Mouse (Mus musculus): ENCODE measurements around the gene Gm49355. TPM values are rescaled to one million over a fixed set of nuclear protein-coding genes. Genes with fewer than 3 reads are reported as not detected.
A peak's percentile ranks its signal among the peaks of the same experiment; 100 is the strongest.

Gm49355 gene
- total and polyA plus RNA-seq, 2 experiments = 0.18 TPM; not detected in 1

GRCm38 (mm10) chr14:12344746-12345240 is 61.0 kb downstream of the Gm49355 start:
- Histone ChIP-seq H3K4me1 (ENCODE audit: control insufficient read depth, insufficient read depth, low read length) (no peaks in the 10 kb centered on the region; the same call in 1 of the 2 replicates), H3K27me3 (ENCODE audit: control insufficient read depth, insufficient read depth, low read length) (peaks cover 37% of the 10 kb centered on the region), H3K27ac (replicated peaks; ENCODE audit: insufficient read depth, low read depth, low read length) (no peak overlapping the region), H3K9ac (ENCODE audit: low read depth, low read length) (no peak overlapping the region), H3K79me2 (ENCODE audit: control insufficient read depth, insufficient read depth, low read length) (no peaks in the 10 kb centered on the region), H3K36me3 (ENCODE audit: control insufficient read depth, insufficient read depth, low read length) (no peaks in the 10 kb centered on the region), H3K4me3 (ENCODE audit: insufficient read depth, low read depth, low read length) (no peak overlapping the region)
- TF ChIP-seq POLR2A (IDR thresholded peaks at IDR 0.05; ENCODE audit: extremely low read depth, insufficient read depth, low read length) (no peak), CTCF (IDR thresholded peaks at IDR 0.05; ENCODE audit: low read depth, low read length) (no peak)
- WGBS = 2% methylated on average over 39 of the region's 39 CpGs
- DNase-seq (ENCODE audit: extremely low read depth, low read depth, low spot score) = peak; percentile 27

- Histone ChIP-seq H3K79me2 (ENCODE audit: control insufficient read depth, insufficient read depth, low read length) (no peaks in the 10 kb centered on the region), H3K27me3 (ENCODE audit: control insufficient read depth, insufficient read depth, low read length) (peaks cover 37% of the 10 kb centered on the region), H3K36me3 (ENCODE audit: control insufficient read depth, insufficient read depth, low read length) (no peaks in the 10 kb centered on the region), H3K4me1 (ENCODE audit: control insufficient read depth, insufficient read depth, low read length) (no peaks in the 10 kb centered on the region; the same call in 1 of the 2 replicates), H3K27ac (replicated peaks; ENCODE audit: insufficient read depth, low read depth, low read length) (no peak overlapping the region), H3K4me3 (ENCODE audit: insufficient read depth, low read depth, low read length) (no peak overlapping the region), H3K9ac (ENCODE audit: low read depth, low read length) (no peak overlapping the region)
- no peak for TF ChIP-seq CTCF (IDR thresholded peaks at IDR 0.05; ENCODE audit: low read depth, low read length)
- TF ChIP-seq POLR2A (IDR thresholded peaks at IDR 0.05; ENCODE audit: extremely low read depth, insufficient read depth, low read length) = no peak
- WGBS = 3% methylated on average over 40 of the region's 40 CpGs
- no peak for DNase-seq (ENCODE audit: extremely low read depth, low read depth, low spot score)
Observed at GRCm38 (mm10) chr14:12345241-12345921, 61.6 kb downstream of the Gm49355 start.

GRCm38 (mm10) chr14:12346011-12346864 is 62.5 kb downstream of the Gm49355 start:
- Histone ChIP-seq H3K4me1 (ENCODE audit: control insufficient read depth, insufficient read depth, low read length) (no peaks in the 10 kb centered on the region; the same call in 1 of the 2 replicates), H3K9ac (ENCODE audit: low read depth, low read length) (no peak overlapping the region), H3K79me2 (ENCODE audit: control insufficient read depth, insufficient read depth, low read length) (no peaks in the 10 kb centered on the region), H3K27me3 (ENCODE audit: control insufficient read depth, insufficient read depth, low read length) (peaks cover 33% of the 10 kb centered on the region), H3K27ac (replicated peaks; ENCODE audit: insufficient read depth, low read depth, low read length) (no peak overlapping the region), H3K4me3 (ENCODE audit: insufficient read depth, low read depth, low read length) (no peak overlapping the region), H3K36me3 (ENCODE audit: control insufficient read depth, insufficient read depth, low read length) (no peaks in the 10 kb centered on the region)
- TF ChIP-seq POLR2A (IDR thresholded peaks at IDR 0.05; ENCODE audit: extremely low read depth, insufficient read depth, low read length) (no peak), CTCF (IDR thresholded peaks at IDR 0.05; ENCODE audit: low read depth, low read length) (no peak)
- WGBS = 3% methylated on average over 50 of the region's 50 CpGs
- DNase-seq (ENCODE audit: extremely low read depth, low read depth, low spot score) = no peak

- no peak overlapping the region for H3K4me3 ChIP-seq (ENCODE audit: insufficient read depth, low read depth, low read length)
- WGBS = 5% methylated on average over 26 of the region's 26 CpGs
- TF ChIP-seq POLR2A (IDR thresholded peaks at IDR 0.05; ENCODE audit: extremely low read depth, insufficient read depth, low read length) = no peak
- no peak for TF ChIP-seq CTCF (IDR thresholded peaks at IDR 0.05; ENCODE audit: low read depth, low read length)
- no peaks in the 10 kb centered on the region; the same call in 1 of the 2 replicates for H3K4me1 ChIP-seq (ENCODE audit: control insufficient read depth, insufficient read depth, low read length)
- H3K27me3 ChIP-seq (ENCODE audit: control insufficient read depth, insufficient read depth, low read length) = peaks cover 28% of the 10 kb centered on the region
- H3K36me3 ChIP-seq (ENCODE audit: control insufficient read depth, insufficient read depth, low read length) = no peaks in the 10 kb centered on the region
- DNase-seq (ENCODE audit: extremely low read depth, low read depth, low spot score) = no peak
- no peak overlapping the region for H3K9ac ChIP-seq (ENCODE audit: low read depth, low read length)
- H3K27ac ChIP-seq (replicated peaks; ENCODE audit: insufficient read depth, low read depth, low read length) = no peak overlapping the region
- no peaks in the 10 kb centered on the region for H3K79me2 ChIP-seq (ENCODE audit: control insufficient read depth, insufficient read depth, low read length)
Observed at GRCm38 (mm10) chr14:12346865-12347600, 63.3 kb downstream of the Gm49355 start.

GRCm38 (mm10) chr14:12348089-12348488 is 64.3 kb downstream of the Gm49355 start, which contains the start of gene Fezf2:
Fezf2 (minus strand) TSS chr14:12348189.
- Histone ChIP-seq H3K27me3 (ENCODE audit: control insufficient read depth, insufficient read depth, low read length) (peaks cover 23% of the 10 kb centered on the region), H3K79me2 (ENCODE audit: control insufficient read depth, insufficient read depth, low read length) (no peaks in the 10 kb centered on the region), H3K36me3 (ENCODE audit: control insufficient read depth, insufficient read depth, low read length) (no peaks in the 10 kb centered on the region), H3K4me1 (ENCODE audit: control insufficient read depth, insufficient read depth, low read length) (no peaks in the 10 kb centered on the region; the same call in 1 of the 2 replicates), H3K27ac (replicated peaks; ENCODE audit: insufficient read depth, low read depth, low read length) (no peak within 1 kb of the TSS), H3K4me3 (ENCODE audit: insufficient read depth, low read depth, low read length) (no peak within 1 kb of the TSS), H3K9ac (ENCODE audit: low read depth, low read length) (no peak within 1 kb of the TSS)
- 4% methylated on average over 2 of the region's 2 CpGs for WGBS
- TF ChIP-seq POLR2A (IDR thresholded peaks at IDR 0.05; ENCODE audit: extremely low read depth, insufficient read depth, low read length) (no peak), CTCF (IDR thresholded peaks at IDR 0.05; ENCODE audit: low read depth, low read length) (no peak)
- DNase-seq (ENCODE audit: extremely low read depth, low read depth, low spot score) = no peak
